Mouse (Mus musculus) megakaryocyte, embryonic 14.5 days (primary cell): ENCODE data around the gene Vrk2.

Source experiments
- FLI1 ChIP-seq: IDR thresholded peaks from 2 replicates; pipeline ENCODE4 v1.6.1; 2012; ENCODE audit warnings: low read length, inconsistent platforms, mixed read lengths
- GATA1 ChIP-seq: IDR thresholded peaks from 3 replicates; pipeline ENCODE4 v1.6.1; 2012; ENCODE audit warnings: mixed read lengths, low read length, inconsistent platforms, borderline replicate concordance

- no peak for TF ChIP-seq GATA1
- no peak for TF ChIP-seq FLI1
Observed at GRCm38 (mm10) chr11:26518991-26519390, 74.8 kb downstream of the Vrk2 start.
